Mouse (Mus musculus) telencephalon, adult 2 months (tissue): ENCODE data around the gene Accsl.
A peak's percentile ranks its signal among the peaks of the same experiment; 100 is the strongest.

Experiments
- DNase-seq: peaks from one replicate; pipeline ENCODE4 v3.0.0-alpha.2; 2011; ENCODE audit warnings: low read depth, low spot score

Gene Accsl

DNA sequence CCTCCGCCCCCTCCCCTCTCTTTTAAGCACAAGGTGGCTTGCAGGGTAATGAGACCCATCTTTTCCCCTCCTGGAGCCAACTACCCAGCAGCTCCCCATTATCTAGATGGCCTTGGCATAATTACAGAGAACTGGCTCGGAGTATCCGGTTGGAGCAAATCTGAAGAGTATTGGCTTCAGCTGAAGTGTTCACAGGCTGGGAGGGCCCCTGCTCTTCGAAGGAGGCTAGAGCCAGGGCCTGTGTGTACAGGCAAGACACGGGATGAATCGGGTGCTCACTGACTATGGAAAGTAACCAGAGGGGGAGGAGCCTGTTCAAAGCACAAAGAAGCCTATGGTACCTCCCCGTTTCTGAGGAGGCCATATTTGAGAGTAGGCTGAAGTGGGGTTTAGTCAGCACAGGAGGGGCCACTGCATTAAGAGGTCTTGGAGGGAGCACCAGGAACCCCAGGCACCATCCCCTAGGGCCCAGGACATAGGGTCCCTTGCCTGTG, at the start of gene Accsl:
Accsl (minus strand) TSS at position 51 of the 494 bp plus-strand sequence.
- no peak for DNase-seq

DNA sequence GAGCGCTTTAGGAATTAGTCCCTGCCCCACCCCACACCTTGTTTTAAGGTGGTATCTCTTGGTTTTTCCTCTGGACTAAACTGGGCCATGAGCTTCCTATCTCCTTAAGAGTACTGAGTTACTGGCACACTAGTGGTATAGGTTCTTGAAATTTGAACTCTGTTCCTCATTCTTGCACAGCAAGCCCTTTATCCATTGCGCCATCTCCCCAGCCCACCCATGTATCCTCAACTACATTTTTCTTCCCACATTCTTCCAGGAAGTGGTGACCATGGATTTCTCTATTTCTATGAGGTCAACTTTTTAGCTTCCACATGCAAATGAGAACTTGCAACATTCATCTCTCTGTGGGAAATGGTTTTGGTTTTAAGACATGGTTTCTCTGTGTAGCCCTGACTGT, 44.6 kb upstream of the Accsl start:
- DNase-seq, result no peak

GRCm38 (mm10) chr2:93911942-93912341, 43.0 kb upstream of the Accsl start:
- no peak for DNase-seq

- no peak for DNase-seq
Observed at GRCm38 (mm10) chr2:93909716-93910115, 40.8 kb upstream of the Accsl start.

- no peak for DNase-seq
Observed at GRCm38 (mm10) chr2:93907519-93908294, 38.8 kb upstream of the Accsl start.

DNA sequence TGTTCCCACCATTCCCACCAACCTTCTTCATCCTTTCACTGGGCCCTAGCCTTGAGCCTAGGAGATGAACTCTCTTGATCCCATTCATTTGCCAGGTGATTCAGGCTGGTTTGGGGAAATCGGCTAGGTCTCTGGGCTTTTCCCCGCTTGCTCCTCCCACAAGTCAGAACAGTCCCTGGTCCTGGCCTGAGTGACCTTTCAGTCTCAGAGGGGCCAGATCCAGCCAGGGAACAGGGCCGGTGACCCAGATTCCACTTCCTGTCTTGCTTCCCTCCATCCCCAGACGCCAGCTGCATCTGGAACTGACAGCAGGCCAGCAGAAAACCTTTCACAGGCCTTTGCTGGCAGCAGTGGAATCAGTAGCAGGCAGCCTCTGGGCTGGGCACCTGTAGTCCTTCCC, 37.4 kb upstream of the Accsl start:
- DNase-seq, result no peak

GRCm38 (mm10) chr2:93903415-93903814, 34.5 kb upstream of the Accsl start:
- peak; percentile 40 for DNase-seq

- DNase-seq, result no peak
Observed at GRCm38 (mm10) chr2:93902680-93903305, 33.8 kb upstream of the Accsl start.

DNA sequence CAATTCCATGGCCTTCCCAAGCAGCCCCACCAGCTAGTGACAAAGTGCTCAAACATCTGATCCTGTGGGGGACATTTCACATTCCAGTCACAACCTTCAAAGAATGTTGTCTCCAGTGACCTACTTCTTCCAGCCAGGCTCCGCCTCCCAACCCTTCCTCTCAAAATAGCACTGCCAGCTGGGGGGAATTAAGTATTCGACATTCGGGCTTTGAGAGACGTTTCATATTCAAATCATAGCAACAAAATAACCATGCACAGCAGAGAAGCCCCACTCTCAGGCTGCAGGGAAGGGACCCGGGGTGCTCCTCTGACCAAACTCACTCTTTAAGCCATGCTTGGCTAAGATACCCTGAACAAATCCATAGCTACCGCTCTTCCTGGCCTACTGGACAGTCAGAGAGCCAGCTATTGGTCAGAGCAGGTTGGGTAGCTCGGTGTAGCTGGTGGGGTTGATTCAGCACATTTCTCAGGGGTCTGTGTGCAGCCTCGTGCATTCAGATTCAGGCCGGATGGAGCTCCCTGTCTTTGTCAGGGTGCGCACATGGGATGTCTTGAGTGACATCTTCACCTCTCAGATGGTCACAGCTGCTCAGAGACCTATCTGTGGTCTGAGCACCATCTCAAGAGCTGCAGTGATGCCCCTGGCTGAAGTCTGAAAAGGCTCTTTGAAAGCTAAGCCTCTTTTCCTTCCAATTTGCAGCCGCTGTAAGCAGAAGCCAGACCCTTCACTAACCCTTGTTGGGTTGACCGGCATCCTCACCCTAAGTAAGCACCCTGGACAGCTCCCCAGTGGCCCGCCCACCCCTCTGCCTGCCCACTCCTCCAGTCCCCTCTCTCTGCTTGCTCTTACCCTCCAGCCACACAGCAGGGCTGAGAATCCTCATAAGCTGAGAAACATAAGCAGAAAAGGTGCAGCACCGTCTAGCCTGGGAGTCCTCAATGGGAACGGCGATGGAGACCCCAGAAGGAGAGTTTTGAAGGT, 30.7 kb upstream of the Accsl start:
- no peak for DNase-seq

DNA sequence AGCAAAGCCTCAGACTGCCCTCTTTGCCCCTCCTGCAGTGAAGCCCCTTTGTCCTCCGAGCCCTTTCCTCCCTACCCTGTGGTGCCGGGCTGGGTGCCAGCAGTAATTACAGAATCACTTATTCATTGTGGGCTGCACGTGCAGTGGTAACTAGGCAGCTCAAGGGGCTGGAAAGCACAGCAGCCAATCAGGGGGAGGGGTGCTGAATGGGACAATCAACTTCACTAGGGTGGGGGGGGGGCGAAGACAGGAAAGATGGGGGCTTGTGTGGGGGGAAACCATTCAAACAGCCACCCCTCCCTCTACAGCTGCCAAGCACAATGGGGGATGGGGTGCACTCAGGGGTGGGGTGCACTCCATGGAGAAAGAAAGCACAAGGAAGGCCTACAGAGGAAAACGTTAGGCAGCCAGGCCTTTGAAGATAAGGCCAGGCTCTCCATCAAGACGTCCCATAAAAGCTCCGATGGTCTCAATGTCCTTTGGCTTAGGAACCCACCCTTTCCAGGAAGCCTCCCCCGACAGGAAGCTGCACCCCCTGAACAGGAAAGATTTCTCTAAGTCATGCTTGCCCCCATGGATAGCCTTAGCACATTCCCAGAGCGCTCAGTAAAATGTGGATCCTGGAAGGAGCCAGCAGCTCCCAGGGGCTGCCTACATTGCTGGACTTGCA, 22.8 kb upstream of the Accsl start:
- DNase-seq, result peak; percentile 53

DNA sequence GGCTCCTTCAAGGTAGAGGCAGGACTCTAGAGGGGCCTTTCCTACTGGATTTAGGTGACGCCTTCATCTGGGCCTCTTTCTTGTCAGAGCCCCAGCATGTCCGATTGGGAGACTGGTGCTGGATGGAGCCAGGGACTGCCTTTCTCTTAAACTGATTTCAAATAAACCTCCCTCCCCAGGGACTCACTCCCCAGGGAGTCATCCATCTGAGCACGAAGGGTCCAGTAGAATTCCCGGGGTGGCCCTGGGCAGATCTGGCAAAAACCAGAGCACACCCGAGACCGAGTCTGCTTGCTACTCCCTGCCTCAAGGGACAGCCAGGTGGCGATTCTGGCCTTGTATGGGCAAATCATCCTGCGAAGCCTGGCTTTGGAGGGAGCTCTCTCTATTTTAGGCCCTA, 21.2 kb upstream of the Accsl start:
- DNase-seq, result no peak

DNA sequence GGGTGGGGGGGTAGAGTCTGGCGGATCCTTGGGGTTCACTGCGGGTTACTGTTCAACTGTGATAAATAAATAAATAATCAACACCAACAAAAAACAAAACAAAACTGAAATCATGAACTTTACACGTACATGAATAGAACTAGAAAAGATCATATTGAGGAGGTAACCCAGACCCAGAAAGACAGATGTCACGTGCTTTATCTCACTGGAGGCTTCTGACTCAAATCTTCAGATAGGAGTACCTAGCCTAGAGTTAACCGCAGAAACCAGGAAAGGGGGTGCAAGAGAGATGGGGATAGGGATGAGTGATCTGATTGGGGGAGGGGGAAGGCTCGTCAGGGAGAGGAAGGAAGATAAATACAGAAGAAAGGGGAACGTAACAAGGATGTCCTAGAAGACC, 20.1 kb upstream of the Accsl start:
- no peak for DNase-seq

DNA sequence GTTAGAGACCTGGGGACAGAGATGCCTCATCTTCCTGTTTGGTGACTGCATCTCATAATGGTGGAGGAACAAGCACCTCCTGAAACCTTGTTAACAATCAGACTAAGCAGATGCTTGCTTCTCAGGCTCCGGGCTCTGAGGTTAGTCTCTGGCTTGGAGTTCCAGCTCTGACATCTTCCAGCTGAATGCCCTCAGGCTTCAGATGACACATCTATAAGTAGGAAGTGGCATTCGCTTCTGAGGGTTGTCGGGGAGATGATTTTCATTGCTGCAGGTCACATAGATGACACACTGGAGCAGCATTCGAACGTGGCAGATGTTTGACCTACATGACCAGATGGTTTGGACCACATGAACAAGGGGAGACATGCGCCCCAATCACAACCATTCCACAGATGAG, 19.4 kb upstream of the Accsl start:
- DNase-seq, result no peak

- DNase-seq, result no peak
Observed at GRCm38 (mm10) chr2:93887273-93887672, 18.3 kb upstream of the Accsl start.

DNA sequence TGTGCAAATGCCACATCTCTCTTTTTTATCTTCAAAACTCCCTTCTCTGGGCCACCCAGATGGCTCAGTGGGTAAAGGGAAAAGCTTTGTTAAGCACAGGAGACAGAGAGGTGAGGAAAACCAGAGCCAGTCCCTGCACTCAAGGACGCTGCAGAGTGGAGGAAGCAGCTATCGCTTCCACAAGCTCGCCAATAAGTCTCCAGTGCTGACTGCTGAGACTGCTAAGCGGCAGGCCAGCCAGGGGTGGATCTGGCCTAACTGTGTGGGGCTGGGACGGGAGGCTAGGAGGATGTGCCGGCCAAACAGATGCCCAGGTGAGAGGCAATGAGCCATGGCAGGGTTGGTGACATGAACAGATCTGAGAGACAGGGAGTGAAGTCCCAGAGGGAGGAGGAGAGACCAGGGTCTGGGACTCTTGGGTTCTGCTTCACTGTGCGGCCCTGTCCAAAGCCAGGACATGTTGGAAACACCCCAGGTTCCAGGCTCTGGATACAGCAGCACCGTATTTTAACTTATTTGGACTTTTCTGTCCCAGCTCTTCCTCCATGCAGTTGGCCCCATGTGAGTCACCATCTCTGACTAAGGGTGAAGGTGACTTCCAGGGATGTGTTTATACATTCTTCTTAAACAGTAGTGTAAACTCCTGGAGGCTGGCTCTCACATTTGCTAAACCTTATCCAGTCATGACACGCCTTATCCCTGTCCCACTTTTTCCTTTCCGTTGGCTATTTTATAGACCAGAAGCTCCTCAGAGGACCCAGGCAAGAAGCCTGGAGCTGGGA, 17.2 kb upstream of the Accsl start:
- no peak for DNase-seq

DNA sequence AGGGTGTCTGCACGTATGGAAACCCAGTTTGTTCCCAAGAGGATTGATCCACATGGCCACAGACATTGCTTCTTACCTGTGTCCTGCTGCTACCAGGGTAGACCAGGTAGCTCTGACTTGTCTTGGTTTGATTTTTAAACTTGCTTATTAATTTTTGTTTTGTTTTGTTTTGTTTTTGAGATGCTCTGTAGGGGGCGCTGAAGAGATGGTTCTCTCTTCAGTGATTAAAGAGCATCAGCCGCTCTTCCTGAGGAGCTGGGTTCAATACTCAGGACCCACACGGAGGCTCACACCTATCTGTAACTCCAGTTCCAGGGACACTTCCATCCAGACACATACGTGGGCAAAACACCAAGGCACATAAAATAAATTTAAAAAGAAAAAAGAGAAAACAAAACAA, 14.1 kb upstream of the Accsl start:
- no peak for DNase-seq

- no peak for DNase-seq
Observed at GRCm38 (mm10) chr2:93881640-93882367, 12.8 kb upstream of the Accsl start.

DNA sequence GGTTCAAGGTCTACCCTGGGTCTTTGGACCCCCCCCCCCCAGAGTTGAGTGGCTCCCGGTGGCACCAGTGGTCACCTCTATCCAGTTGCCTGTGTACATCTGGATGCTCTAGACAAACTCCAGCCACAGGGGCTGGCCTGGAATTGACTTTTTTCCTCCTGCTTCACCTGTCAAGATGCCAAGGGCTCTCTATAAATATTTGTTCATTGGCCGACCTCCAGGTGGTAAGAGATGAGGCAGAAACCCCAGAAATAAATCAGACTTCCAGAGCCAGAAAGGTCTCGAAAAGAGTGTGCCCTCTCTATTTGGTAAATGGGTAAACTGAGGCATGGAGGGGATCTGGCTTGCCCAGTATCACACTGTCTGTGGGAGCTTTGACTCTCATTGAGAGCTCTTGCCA, 12.0 kb upstream of the Accsl start:
- DNase-seq, result no peak

GRCm38 (mm10) chr2:93880450-93880849, 11.5 kb upstream of the Accsl start:
- no peak for DNase-seq

DNA sequence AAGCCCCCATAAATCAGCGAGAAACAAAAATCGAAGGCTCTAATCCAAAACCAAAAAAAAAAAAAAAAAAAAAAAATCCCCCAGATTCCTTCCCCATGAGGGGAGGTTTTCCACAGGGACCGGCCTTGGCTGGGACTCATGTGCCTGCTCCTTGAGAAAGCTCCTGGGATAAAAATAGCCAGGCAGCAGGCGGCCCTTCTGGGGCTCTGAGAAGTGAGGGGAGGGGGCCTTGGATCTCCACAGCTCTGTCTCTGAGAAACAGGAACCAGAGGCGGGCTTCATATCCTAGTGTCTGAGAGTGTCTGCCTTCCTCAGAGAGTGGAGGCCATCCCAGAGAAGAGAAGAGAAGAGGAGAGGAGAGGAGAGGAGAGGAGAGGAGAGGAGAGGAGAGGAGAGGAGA, 8.0 kb upstream of the Accsl start:
- DNase-seq, result no peak
